Mouse (Mus musculus) CH12.LX (cell line): ENCODE results near the gene Swt1. TPM values are rescaled to one million over a fixed set of nuclear protein-coding genes. Genes with fewer than 3 reads are reported as not detected.
"Not testable (repeated sequence)": the region's sequence is repeated elsewhere in the genome, so short reads cannot be mapped to it uniquely, and the experiment has no call there.

Experiments
- DNase-seq: peaks from one replicate; pipeline ENCODE4 v3.0.0-alpha.2; 2013; ENCODE audit errors: extremely low read depth
- H3K27ac ChIP-seq: 2 replicates; pipeline ENCODE4 v1.5.1; 2012; ENCODE audit warnings: low read depth, mild to moderate bottlenecking, control low read depth, moderate library complexity; ENCODE audit not compliant: insufficient read depth
- H3K27me3 ChIP-seq: replicated peaks from 2 replicates; pipeline ENCODE3; 2012; ENCODE audit warnings: inconsistent platforms
- H3K36me3 ChIP-seq, 2 experiments: replicated peaks in 1 of 2; 2 replicates each; pipeline versions ENCODE3 to v1.6.1; 2012; ENCODE audit warnings: inconsistent platforms in 1 of 2, low read length in 1 of 2, mild to moderate bottlenecking in 1 of 2, mixed read lengths in 1 of 2, moderate library complexity in 1 of 2; ENCODE audit not compliant: control insufficient read depth in 1 of 2, insufficient read depth in 1 of 2
- H3K4me1 ChIP-seq, 2 experiments: 2 replicates each; pipeline ENCODE4 v1.6.1; 2012; ENCODE audit warnings: inconsistent platforms in 1 of 2, moderate library complexity in 1 of 2; ENCODE audit not compliant: insufficient read depth in 2 of 2, control insufficient read depth in 1 of 2
- H3K4me2 ChIP-seq: 2 replicates; pipeline ENCODE4 v1.6.1; 2012; ENCODE audit warnings: low read depth, mild to moderate bottlenecking, control low read depth; ENCODE audit not compliant: poor library complexity, insufficient read depth, severe bottlenecking
- H3K4me3 ChIP-seq, 3 experiments: fragments of 150-350 bp in 1 of 3; sonication (generic) in 1 of 3; replicated peaks in 1 of 3; 2 replicates each; pipeline versions ENCODE3 to v1.5.1; 2011 to 2012; ENCODE audit warnings: low read depth in 2 of 3, low read length in 2 of 3, mild to moderate bottlenecking in 2 of 3, moderate library complexity in 2 of 3, control low read depth in 1 of 3, improper control_type of control experiment in 1 of 3, inconsistent platforms in 1 of 3, mixed read lengths in 1 of 3; ENCODE audit not compliant: poor library complexity in 1 of 3
- H3K79me2 ChIP-seq: replicated peaks from 2 replicates; pipeline ENCODE4 v1.6.1; 2012; ENCODE audit warnings: mild to moderate bottlenecking, moderate library complexity; ENCODE audit not compliant: control insufficient read depth, poor library complexity, insufficient read depth, severe bottlenecking; ENCODE audit errors: extremely low read depth
- H3K9ac ChIP-seq: 2 replicates; pipeline ENCODE4 v1.6.1; 2012; ENCODE audit warnings: low read depth, mild to moderate bottlenecking, control low read depth, moderate library complexity; ENCODE audit not compliant: insufficient read depth
- H3K9me3 ChIP-seq: replicated peaks from 2 replicates; pipeline ENCODE3; 2012; ENCODE audit warnings: low read length, inconsistent platforms, mixed read lengths
- BHLHE40 ChIP-seq: IDR thresholded peaks from 2 replicates; pipeline ENCODE4 v1.6.1; 2011; ENCODE audit warnings: mild to moderate bottlenecking, low read depth, low read length, improper control_type of control experiment
- CHD1 ChIP-seq: IDR thresholded peaks from 2 replicates; pipeline ENCODE4 v1.6.1; 2012; ENCODE audit warnings: low read depth, low read length, improper control_type of control experiment, inconsistent platforms
- CTCF ChIP-seq, 2 experiments: IDR thresholded peaks in 1 of 2; conservative IDR thresholded peaks in 1 of 2; 2 replicates each; pipeline ENCODE4 v1.5.1; 2011 to 2012; ENCODE audit warnings: low read depth in 2 of 2, low read length in 2 of 2, improper control_type of control experiment in 1 of 2, inconsistent platforms in 1 of 2, mild to moderate bottlenecking in 1 of 2, moderate library complexity in 1 of 2
- E2F4 ChIP-seq: IDR thresholded peaks from 2 replicates; pipeline ENCODE4 v1.6.1; 2011; ENCODE audit warnings: low read depth, low read length, improper control_type of control experiment; ENCODE audit not compliant: insufficient replicate concordance
- ELF1 ChIP-seq: IDR thresholded peaks from 2 replicates; pipeline ENCODE4 v1.6.1; 2014; ENCODE audit warnings: low read depth, mild to moderate bottlenecking, inconsistent platforms, low read length, improper control_type of control experiment
- IRF4 ChIP-seq: IDR thresholded peaks from 2 replicates; pipeline ENCODE4 v1.6.1; 2014; ENCODE audit warnings: low read depth, mild to moderate bottlenecking, inconsistent platforms, low read length, improper control_type of control experiment
- KAT2A ChIP-seq: IDR thresholded peaks from 2 replicates; pipeline ENCODE4 v1.6.1; 2012; ENCODE audit warnings: low read length, improper control_type of control experiment, inconsistent platforms; ENCODE audit not compliant: insufficient replicate concordance
- MXI1 ChIP-seq: IDR thresholded peaks from 2 replicates; pipeline ENCODE4 v1.6.1; 2011; ENCODE audit warnings: mild to moderate bottlenecking, low read depth, low read length, improper control_type of control experiment
- MYC ChIP-seq: IDR thresholded peaks from 2 replicates; pipeline ENCODE4 v1.6.1; 2011; ENCODE audit warnings: low read depth, mild to moderate bottlenecking, improper control_type of control experiment, low read length
- NELFE ChIP-seq: IDR thresholded peaks from 2 replicates; pipeline ENCODE4 v1.6.1; 2011; ENCODE audit warnings: low read depth, low read length, improper control_type of control experiment
- RAD21 ChIP-seq: IDR thresholded peaks from 2 replicates; pipeline ENCODE4 v1.6.1; 2011; ENCODE audit warnings: low read depth, mild to moderate bottlenecking, low read length, improper control_type of control experiment, moderate library complexity
- SIN3A ChIP-seq: IDR thresholded peaks from 2 replicates; pipeline ENCODE4 v1.6.1; 2012; ENCODE audit warnings: low read length, improper control_type of control experiment, inconsistent platforms
- SMC3 ChIP-seq: IDR thresholded peaks from 2 replicates; pipeline ENCODE4 v1.6.1; 2011; ENCODE audit warnings: low read depth, low read length, improper control_type of control experiment
- TBP ChIP-seq: conservative IDR thresholded peaks from 2 replicates; pipeline ENCODE4 v1.6.1; 2011; ENCODE audit warnings: low read depth, low read length, improper control_type of control experiment
- UBTF ChIP-seq: IDR thresholded peaks from 2 replicates; pipeline ENCODE4 v1.6.1; 2012; ENCODE audit warnings: low read depth, mild to moderate bottlenecking, inconsistent platforms, low read length, improper control_type of control experiment, moderate library complexity
- USF2 ChIP-seq: conservative IDR thresholded peaks from 2 replicates; pipeline ENCODE4 v1.6.1; 2011; ENCODE audit warnings: low read depth, low read length, improper control_type of control experiment
- ZC3H11A ChIP-seq: IDR thresholded peaks from 2 replicates; pipeline ENCODE4 v1.6.1; 2012; ENCODE audit warnings: low read depth, mild to moderate bottlenecking, inconsistent platforms, low read length, improper control_type of control experiment
- ZKSCAN1 ChIP-seq: IDR thresholded peaks from 2 replicates; pipeline ENCODE4 v1.6.1; 2012; ENCODE audit warnings: low read depth, inconsistent platforms, low read length, improper control_type of control experiment, borderline replicate concordance
- dilution Hi-C: fragments of 300-500 bp; cut with MboI; formaldehyde crosslinking; loops from 2 replicates; pipeline ENCODE4 v1.14.3; 2020; ENCODE audit warnings: low sequenced_read_pairs; ENCODE audit not compliant: extremely low pct_unique_long_range_greater_than_20kb, extremely low pct_ligation_motif_present
- in situ Hi-C: fragments of 300-500 bp; cut with MboI; formaldehyde crosslinking; loops from 3 replicates; pipeline ENCODE4 v1.14.3; 2019; ENCODE audit warnings: low sequenced_read_pairs, low pct_ligation_motif_present, low pct_unique_long_range_greater_than_20kb, mixed read lengths
- polyA plus RNA-seq: library from polyadenylated mRNA; unstranded; fragments of >175 nt; gene quantifications from 2 replicates; pipeline ENCODE4 v1.2.1, GENCODE M21; 2012; ENCODE audit warnings: low read depth; ENCODE audit not compliant: insufficient read length
- total RNA-seq, 2 experiments: library from RNA; depleted of rRNA; stranded (reverse); fragments of 300-350 nt in 1 of 2; fragments of >200 nt in 1 of 2; gene quantifications; 2 replicates each; pipeline ENCODE4 v1.2.3; 2012 to 2014

Gene Swt1
- total and polyA plus RNA-seq, 3 experiments: 8.0 to 19.6 (median 14.8) TPM

GRCm38 (mm10) chr1:151352911-151353310 is 75.3 kb downstream of the Swt1 start (continued):
- TF ChIP-seq ZKSCAN1: no peak
- TF ChIP-seq ZC3H11A: no peak
- no peak for TF ChIP-seq USF2
- TF ChIP-seq SMC3: peak; percentile 71
- TF ChIP-seq IRF4: no peak
- no peak for TF ChIP-seq ELF1
- TF ChIP-seq, all 38 proteins: peak for 3

GRCm38 (mm10) chr1:151348293-151348692 is 80.0 kb downstream of the Swt1 start:
- dilution Hi-C loops: not testable (repeated sequence)
- peaks cover 23 to 41% of the 10 kb centered on the region in 2 experiments for H3K36me3 ChIP-seq

DNA sequence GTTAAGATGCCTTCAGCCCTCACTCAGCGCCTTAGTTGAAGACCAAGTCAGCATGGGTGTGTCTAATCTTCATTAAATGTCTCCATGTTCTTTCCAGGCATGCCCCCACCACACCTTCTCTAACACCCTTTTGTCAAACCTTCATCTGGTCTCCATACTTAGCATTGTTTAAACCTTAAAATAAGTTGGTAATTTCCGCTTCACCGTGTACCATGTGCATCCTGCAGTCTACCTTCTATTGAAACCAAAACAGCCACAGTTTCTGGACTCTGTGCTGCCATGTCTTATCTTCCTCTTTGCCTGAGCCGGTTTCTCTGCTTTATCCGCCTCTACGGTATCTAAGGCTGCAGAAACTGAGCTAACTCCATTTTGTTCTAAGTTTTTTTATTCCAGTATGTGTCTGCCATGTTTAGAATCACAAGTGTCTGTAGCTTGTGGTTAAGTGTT is 81.6 kb downstream of the Swt1 start:
- DNase-seq: peak; percentile 31

More at GRCm38 (mm10) chr1:151348293-151348692, 80.0 kb downstream of the Swt1 start:
- not testable (repeated sequence) for H3K27ac ChIP-seq, H3K9ac ChIP-seq, H3K9me3 ChIP-seq, H3K4me3 ChIP-seq, H3K4me2 ChIP-seq, H3K27me3 ChIP-seq
- TF ChIP-seq TBP (0 out of 2 replicates have a peak, but pooled peaks have one; percentile 52), CHD1 (0 out of 2 replicates have a peak, but pooled peaks have one; percentile 39), RAD21 (peak; percentile 27), CTCF (conservative IDR thresholded peaks at IDR 0.05 in 1 of 2, IDR thresholded peaks at IDR 0.05 in 1 of 2; ENCODE audit: low read depth in 2 of 2, low read length in 2 of 2) (peak in 1 of 2 experiments; percentile 45; a peak in 2 of 4 replicates)
- in situ Hi-C loops: loop anchor here (10.0 kb wide), 1 partner anchor 263 kb away; no protein-coding TSS in a partner anchor
- DNase-seq: peak; percentile 43
- Histone ChIP-seq H3K4me1 (peaks cover 0 to 38% of the 10 kb centered on the region in 2 experiments; a peak in 2 of 4 replicates), H3K79me2 (peaks cover 70% of the 10 kb centered on the region)

More for the DNA sequence above, 81.6 kb downstream of the Swt1 start:
- Histone ChIP-seq H3K9me3 (no peaks in the 10 kb centered on the region), H3K79me2 (peaks cover 64% of the 10 kb centered on the region), H3K36me3 (peaks cover 11 to 26% of the 10 kb centered on the region in 2 experiments), H3K4me2 (peak overlapping the region; percentile 94), H3K27ac (peak overlapping the region; percentile 49), H3K4me3 (peak overlapping the region; percentile 44 to 84 (median 60)), H3K9ac (peak overlapping the region; percentile 81), H3K4me1 (peaks cover 0 to 35% of the 10 kb centered on the region in 2 experiments; a peak in 2 of 4 replicates), H3K27me3 (no peaks in the 10 kb centered on the region)
- in situ Hi-C loops: loop anchor here (10.0 kb wide), 1 partner anchor 262 kb away; no protein-coding TSS in a partner anchor
- dilution Hi-C loops: no loop called here
- no peak for TF ChIP-seq E2F4
- TF ChIP-seq ZC3H11A: no peak
- TF ChIP-seq NELFE: no peak
- no peak for TF ChIP-seq UBTF
- peak; percentile 58; the same call in 1 of the 2 replicates for TF ChIP-seq SIN3A
- TF ChIP-seq BHLHE40: no peak
- no peak for TF ChIP-seq KAT2A
- TF ChIP-seq MXI1: peak; percentile 61; the same call in 1 of the 2 replicates
- no peak for TF ChIP-seq USF2
- TF ChIP-seq MYC: no peak
